Mouse (Mus musculus) lung, postnatal 4 days (tissue): Measurements from ENCODE around the gene Hsd3b4.
"Not testable (repeated sequence)": the region's sequence is repeated elsewhere in the genome, so short reads cannot be mapped to it uniquely, and the experiment has no call there.

Source experiments
- DNase-seq, 2 experiments: peaks; one replicate each; pipeline ENCODE4 v3.0.0; 2021

Gene Hsd3b4

GRCm38 (mm10) chr3:98510414-98510813 lies at the start of gene Hsd3b4:
Gene Hsd3b4, minus strand, starts transcription at chr3:98510514.
- not testable (repeated sequence) for DNase-seq

- DNase-seq: not testable (repeated sequence)
Measured at GRCm38 (mm10) chr3:98550832-98551231, 40.5 kb upstream of the Hsd3b4 start.

GRCm38 (mm10) chr3:98550215-98550614 lies 39.9 kb upstream of the Hsd3b4 start:
- not testable (repeated sequence) for DNase-seq

- DNase-seq: not testable (repeated sequence)
Measured at GRCm38 (mm10) chr3:98548495-98548894, 38.2 kb upstream of the Hsd3b4 start.

- not testable (repeated sequence) for DNase-seq
Measured at GRCm38 (mm10) chr3:98547641-98548040, 37.3 kb upstream of the Hsd3b4 start.

GRCm38 (mm10) chr3:98524978-98525377 lies 14.7 kb upstream of the Hsd3b4 start:
- not testable (repeated sequence) for DNase-seq

GRCm38 (mm10) chr3:98524552-98524951 lies 14.2 kb upstream of the Hsd3b4 start:
- DNase-seq: not testable (repeated sequence)

GRCm38 (mm10) chr3:98522779-98523178 lies 12.5 kb upstream of the Hsd3b4 start:
- DNase-seq: not testable (repeated sequence)

GRCm38 (mm10) chr3:98507229-98507628 lies 3.1 kb downstream of the Hsd3b4 start:
- DNase-seq: not testable (repeated sequence)

GRCm38 (mm10) chr3:98497401-98497800 lies 12.9 kb downstream of the Hsd3b4 start:
- not testable (repeated sequence) for DNase-seq

- not testable (repeated sequence) for DNase-seq
Measured at GRCm38 (mm10) chr3:98496762-98497161, 13.6 kb downstream of the Hsd3b4 start.

GRCm38 (mm10) chr3:98495055-98495454 lies 15.3 kb downstream of the Hsd3b4 start:
- not testable (repeated sequence) for DNase-seq

GRCm38 (mm10) chr3:98494184-98494583 lies 16.1 kb downstream of the Hsd3b4 start:
- not testable (repeated sequence) for DNase-seq

GRCm38 (mm10) chr3:98471499-98471898 lies 38.8 kb downstream of the Hsd3b4 start:
- not testable (repeated sequence) for DNase-seq

- DNase-seq: not testable (repeated sequence)
Measured at GRCm38 (mm10) chr3:98471057-98471456, 39.3 kb downstream of the Hsd3b4 start.

- DNase-seq: not testable (repeated sequence)
Measured at GRCm38 (mm10) chr3:98469323-98469722, 41.0 kb downstream of the Hsd3b4 start.

- DNase-seq: not testable (repeated sequence)
Measured at GRCm38 (mm10) chr3:98457026-98457425, 53.3 kb downstream of the Hsd3b4 start, which contains the start of gene Gm4450. Gene Gm4450, minus strand, starts transcription at chr3:98457126.

- DNase-seq: not testable (repeated sequence)
Measured at GRCm38 (mm10) chr3:98453786-98454185, 56.5 kb downstream of the Hsd3b4 start.
